Mouse (Mus musculus) liver, embryonic 14.5 days (tissue): Measurements from ENCODE around the gene Acaca. TPM values are rescaled to one million over a fixed set of nuclear protein-coding genes. Genes with fewer than 3 reads are reported as not detected.

Source experiments
- ATAC-seq: fragments of 200-750 bp; cut with Nextera tagmentation; 2 replicates; pipeline ENCODE4 v1.8.0; 2017; ENCODE audit warnings: moderate number of reproducible peaks, mild to moderate bottlenecking, moderate library complexity; ENCODE audit not compliant: insufficient read depth
- DNase-seq, 3 experiments: peaks; one replicate each; pipeline ENCODE4 v3.0.0-alpha.2; 2012 to 2013; ENCODE audit warnings: low read depth in 3 of 3, low spot score in 3 of 3
- H3K27ac ChIP-seq: fragments of 300-500 bp; sonication (generic); 2 replicates; pipeline ENCODE4 v1.5.1; 2014; ENCODE audit warnings: moderate library complexity, mild to moderate bottlenecking, control low read depth, inconsistent platforms
- H3K27me3 ChIP-seq: fragments of 300-500 bp; sonication (generic); 2 replicates; pipeline ENCODE4 v1.6.1; 2014; ENCODE audit warnings: mild to moderate bottlenecking, low read length, moderate library complexity; ENCODE audit not compliant: control insufficient read depth, insufficient read depth
- H3K36me3 ChIP-seq: fragments of 300-500 bp; sonication (generic); replicated peaks from 2 replicates; pipeline ENCODE4 v1.6.1; 2014; ENCODE audit warnings: low read depth; ENCODE audit not compliant: control insufficient read depth, insufficient read depth
- H3K4me1 ChIP-seq, 2 experiments: fragments of 200-500 bp in 1 of 2; fragments of 300-500 bp in 1 of 2; sonication (generic) in 1 of 2; replicated peaks; 2 replicates each; pipeline ENCODE4 v1.6.1; 2012 to 2014; ENCODE audit warnings: antibody characterized with exemption in 1 of 2, inconsistent platforms in 1 of 2, low read length in 1 of 2; ENCODE audit not compliant: control insufficient read depth in 2 of 2, insufficient read depth in 2 of 2
- H3K4me2 ChIP-seq: fragments of 300-500 bp; sonication (generic); 2 replicates; pipeline ENCODE4 v1.6.1; 2014; ENCODE audit warnings: low read depth, mild to moderate bottlenecking, control low read depth, moderate library complexity
- H3K4me3 ChIP-seq, 2 experiments: fragments of 200-500 bp in 1 of 2; fragments of 300-500 bp in 1 of 2; sonication (generic) in 1 of 2; 2 replicates each; pipeline ENCODE4 v1.5.1; 2012 to 2014; ENCODE audit warnings: low read depth in 2 of 2, low read length in 2 of 2, mild to moderate bottlenecking in 2 of 2, control low read depth in 1 of 2, inconsistent platforms in 1 of 2, moderate library complexity in 1 of 2; ENCODE audit not compliant: insufficient read depth in 1 of 2
- H3K9ac ChIP-seq: fragments of 300-500 bp; sonication (generic); replicated peaks from 2 replicates; pipeline ENCODE4 v1.6.1; 2014; ENCODE audit warnings: mild to moderate bottlenecking, control low read depth, moderate library complexity
- H3K9me3 ChIP-seq: fragments of 300-500 bp; sonication (generic); 2 replicates; pipeline ENCODE4 v1.6.1; 2016; ENCODE audit warnings: low read length, mixed read lengths; ENCODE audit not compliant: control insufficient read depth
- CTCF ChIP-seq: IDR thresholded peaks from 2 replicates; pipeline ENCODE4 v1.5.1; 2016; ENCODE audit warnings: antibody characterized with exemption, low read depth, control low read depth
- EP300 ChIP-seq: IDR thresholded peaks from 2 replicates; pipeline ENCODE4 v1.6.1; 2016; ENCODE audit warnings: antibody characterized with exemption, low read depth
- WGBS: fragments of 180-500 bp; shearing (Covaris S2); extraction: QIAGEN DNeasy Blood & Tissue Kit; methylation state at CpG from one replicate; pipeline ENCODE4 v1.1.7; 2014; ENCODE audit not compliant: insufficient replicate concordance; 5-methylcytosine and 5-hydroxymethylcytosine counted together
- polyA plus RNA-seq, 2 experiments: library from polyadenylated mRNA; depleted of rRNA in 1 of 2; stranded (reverse) in 1 of 2; unstranded in 1 of 2; fragments of >200 nt; fragmentation: Nextera tagmentation in 1 of 2; extraction: Ambion mirVana in 1 of 2; gene quantifications; 2 replicates each; pipeline versions ENCODE4 v1.2.1 to v1.2.3; 2012 to 2014

The Acaca gene
- polyA plus RNA-seq (2012; rRNA removed) (4.0 and 4.7 TPM in 2 replicates), polyA plus RNA-seq (2014; fragmentation: Nextera tagmentation; extraction: Ambion mirVana) (6.6 and 7.0 TPM in 2 replicates)

DNA sequence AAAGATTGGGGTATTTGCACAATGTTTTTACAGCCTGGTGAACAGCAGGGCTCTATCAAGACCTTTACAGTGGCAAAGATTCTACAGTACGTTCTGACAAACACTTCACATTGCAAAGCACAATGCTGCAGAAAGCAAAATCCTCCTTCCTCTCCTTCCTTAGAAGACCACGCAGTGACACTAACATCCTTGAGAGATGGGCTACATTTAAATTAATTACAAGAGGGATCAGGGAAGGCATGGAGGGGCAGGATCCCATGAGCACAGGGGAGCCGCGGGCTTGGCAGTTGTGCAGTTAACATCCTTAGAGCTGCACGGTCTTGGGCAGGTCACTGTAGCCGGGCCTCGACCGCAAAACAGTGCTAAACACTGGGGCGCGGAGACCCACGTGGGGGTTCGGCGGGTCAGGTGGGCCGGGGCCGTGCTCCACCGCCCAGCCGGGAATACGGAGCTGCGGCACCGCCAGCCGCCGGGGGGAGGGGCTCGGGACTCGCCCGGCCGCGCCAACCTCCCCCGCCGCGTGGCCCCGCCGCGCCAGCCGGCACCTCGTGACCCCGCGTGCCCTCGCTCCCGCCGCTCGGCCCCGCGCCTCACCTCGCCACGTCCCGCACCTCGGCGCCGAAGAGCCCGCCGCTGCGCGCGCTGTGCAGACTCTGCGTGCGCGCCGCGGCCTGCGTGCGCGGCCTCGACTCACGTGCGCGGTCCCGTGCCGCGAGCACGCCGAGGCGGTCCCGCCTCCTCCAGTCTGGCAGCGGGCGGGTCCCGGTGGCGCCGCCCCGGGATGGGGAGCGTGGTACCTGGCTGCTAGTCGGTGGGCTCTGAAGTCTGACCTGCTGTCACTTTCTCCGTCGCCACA, at the start of gene Acaca, which contains the start of gene Tada2a:
Acaca (plus strand) TSS at position 730 of the 856 bp plus-strand sequence.
Tada2a (minus strand) TSS at position 658 of the 856 bp plus-strand sequence.
- Histone ChIP-seq H3K36me3 (peaks cover 7% of the 10 kb centered on the region), H3K4me2 (peak within 1 kb of the TSS; percentile 86), H3K9ac (peak within 1 kb of the TSS; percentile 67), H3K27me3 (no peaks in the 10 kb centered on the region; the same call in 1 of the 2 replicates), H3K9me3 (no peaks in the 10 kb centered on the region), H3K4me1 (0 out of 4 replicates have a peak, but pooled peaks cover 0 to 2% of the 10 kb centered on the region in 2 experiments), H3K4me3 (peak within 1 kb of the TSS; percentile 86), H3K27ac (no peak within 1 kb of the TSS)
- DNase-seq (peak; percentile 62 to 67 (median 64)), ATAC-seq (peak; percentile 94)
- under 1% methylated on average over 82 of the region's 83 CpGs for WGBS
- TF ChIP-seq EP300: no peak
- no peak for TF ChIP-seq CTCF

- DNase-seq (no peak), ATAC-seq (no peak)
- H3K27ac ChIP-seq: no peak overlapping the region
- no peak overlapping the region for H3K4me3 ChIP-seq
- H3K9ac ChIP-seq: no peak overlapping the region
- WGBS: 69% methylated on average over 4 of the region's 4 CpGs
- H3K4me2 ChIP-seq: no peak overlapping the region
- no peaks in the 10 kb centered on the region for H3K4me1 ChIP-seq
- no peaks in the 10 kb centered on the region for H3K27me3 ChIP-seq
- no peak for TF ChIP-seq CTCF
- TF ChIP-seq EP300: no peak
- H3K9me3 ChIP-seq: no peaks in the 10 kb centered on the region
- peaks cover 6% of the 10 kb centered on the region; the same call in 1 of the 2 replicates for H3K36me3 ChIP-seq
Observed at GRCm38 (mm10) chr11:84079887-84080286, 49.6 kb upstream of the Acaca start.

DNA sequence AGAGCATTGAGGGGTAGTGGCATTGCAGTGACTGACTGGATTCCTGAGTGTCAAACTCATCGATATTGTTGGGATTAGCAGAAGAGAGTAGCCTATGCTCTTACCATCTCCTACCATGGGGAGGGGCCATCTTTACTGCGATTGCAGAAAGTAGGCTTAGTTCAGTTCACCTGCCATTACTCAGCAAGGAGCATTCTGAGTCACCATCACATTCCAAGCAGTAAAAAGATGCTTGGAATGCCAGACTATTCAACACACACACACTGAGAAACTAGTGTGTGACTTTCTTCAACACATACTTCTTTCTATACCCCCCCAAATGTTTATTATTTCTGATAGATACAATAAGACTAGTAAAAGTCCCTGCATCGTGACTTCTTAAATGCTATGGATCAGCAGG, 49.1 kb upstream of the Acaca start:
- H3K9ac ChIP-seq: no peak overlapping the region
- no peak overlapping the region for H3K27ac ChIP-seq
- H3K4me2 ChIP-seq: no peak overlapping the region
- H3K27me3 ChIP-seq: no peaks in the 10 kb centered on the region
- DNase-seq (no peak), ATAC-seq (no peak)
- H3K9me3 ChIP-seq: no peaks in the 10 kb centered on the region
- TF ChIP-seq CTCF (no peak), EP300 (no peak)
- 77% methylated on average over 3 of the region's 3 CpGs for WGBS
- H3K4me3 ChIP-seq: no peak overlapping the region
- H3K36me3 ChIP-seq: peaks cover 6% of the 10 kb centered on the region; the same call in 1 of the 2 replicates
- H3K4me1 ChIP-seq: no peaks in the 10 kb centered on the region

DNA sequence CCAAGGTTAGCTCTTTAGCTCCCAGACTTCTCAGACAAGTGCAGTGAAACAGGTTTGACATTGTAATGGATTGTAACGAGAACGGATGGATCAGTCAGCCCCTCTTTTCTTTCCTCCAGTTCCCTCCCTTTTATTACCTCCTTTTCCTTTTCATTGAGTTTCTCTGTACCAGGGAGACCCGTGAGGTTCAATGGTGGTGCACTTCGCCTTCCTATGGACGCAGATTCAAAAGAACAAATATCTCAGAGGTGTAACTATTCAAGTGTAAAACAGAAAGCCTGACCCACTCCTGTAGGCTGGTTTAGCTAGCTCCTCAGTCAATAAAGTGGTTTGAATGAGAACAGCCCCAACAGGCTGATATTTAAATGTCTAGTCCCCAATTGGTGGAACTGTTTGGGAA, 47.6 kb upstream of the Acaca start:
- ATAC-seq (no peak), DNase-seq (no peak)
- Histone ChIP-seq H3K4me3 (no peak overlapping the region), H3K4me1 (no peaks in the 10 kb centered on the region), H3K9me3 (no peaks in the 10 kb centered on the region), H3K9ac (no peak overlapping the region), H3K27ac (no peak overlapping the region), H3K4me2 (no peak overlapping the region), H3K36me3 (peaks cover 6% of the 10 kb centered on the region; the same call in 1 of the 2 replicates), H3K27me3 (no peaks in the 10 kb centered on the region)
- TF ChIP-seq EP300: no peak
- TF ChIP-seq CTCF: no peak
- WGBS: 83% methylated on average over 5 of the region's 5 CpGs

DNA sequence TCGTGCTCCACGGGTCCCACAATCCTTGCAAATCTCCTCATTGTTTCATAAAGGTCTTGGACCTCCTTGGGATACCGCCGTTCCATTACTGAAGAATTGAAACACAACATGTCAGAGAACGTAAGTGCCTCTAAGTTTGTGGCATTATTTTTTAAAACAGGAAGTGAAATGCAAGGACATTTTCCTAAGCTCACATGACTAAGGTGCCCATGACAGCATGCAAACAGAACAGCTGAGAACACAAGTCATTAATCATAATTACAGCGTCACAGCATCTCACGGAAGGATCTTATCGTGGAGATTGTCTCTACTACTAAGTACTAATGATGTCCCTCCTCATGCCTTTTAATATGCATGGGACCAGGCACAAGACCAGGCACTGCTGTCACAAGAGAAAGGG, 38.9 kb upstream of the Acaca start:
- Histone ChIP-seq H3K4me3 (no peak overlapping the region), H3K27me3 (no peaks in the 10 kb centered on the region), H3K4me2 (no peak overlapping the region), H3K9ac (no peak overlapping the region), H3K4me1 (no peaks in the 10 kb centered on the region), H3K9me3 (no peaks in the 10 kb centered on the region), H3K27ac (no peak overlapping the region), H3K36me3 (peaks cover 3% of the 10 kb centered on the region)
- WGBS: 80% methylated on average over 8 of the region's 8 CpGs
- ATAC-seq: no peak
- TF ChIP-seq CTCF: no peak
- DNase-seq: no peak
